Mouse (Mus musculus): ENCODE data around the gene Ccdc189. TPM values are rescaled to one million over a fixed set of nuclear protein-coding genes. Genes with fewer than 3 reads are reported as not detected.

The Ccdc189 gene
- total and polyA plus RNA-seq, 2 experiments, result 1.7 to 1.9 TPM

DNA sequence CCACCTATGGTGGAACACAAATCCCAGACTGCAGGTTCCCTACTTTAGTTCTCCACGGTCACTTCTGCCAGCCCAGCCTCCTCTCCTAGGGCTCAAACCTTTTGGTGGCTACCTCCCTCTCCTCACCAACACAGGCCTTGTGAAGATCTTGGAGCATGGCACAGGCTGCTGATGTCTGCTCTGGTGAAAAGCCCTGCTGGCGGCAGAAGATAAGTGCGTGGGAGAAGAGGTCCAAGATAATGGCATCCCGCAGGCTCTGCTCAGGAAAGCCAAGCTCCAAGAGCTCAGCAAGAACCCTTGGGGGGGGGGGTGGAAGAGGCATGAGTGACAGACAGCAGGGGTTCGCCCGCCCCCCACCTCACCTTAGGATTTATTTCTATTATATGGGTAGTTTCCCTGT is 2.2 kb downstream of the Ccdc189 start:
- Histone ChIP-seq H3K4me3 (ENCODE audit: insufficient read depth, low read depth, low read length) (no peak overlapping the region), H3K27me3 (ENCODE audit: control insufficient read depth, insufficient read depth, low read length) (no peaks in the 10 kb centered on the region), H3K36me3 (ENCODE audit: control insufficient read depth, insufficient read depth, low read length) (peaks cover 4% of the 10 kb centered on the region; the same call in 1 of the 2 replicates), H3K79me2 (ENCODE audit: control insufficient read depth, insufficient read depth, low read length) (peaks cover 7% of the 10 kb centered on the region; the same call in 1 of the 2 replicates), H3K4me1 (ENCODE audit: control insufficient read depth, insufficient read depth, low read length) (peaks cover 8% of the 10 kb centered on the region; the same call in 1 of the 2 replicates), H3K9ac (ENCODE audit: low read depth, low read length) (no peak overlapping the region), H3K27ac (replicated peaks; ENCODE audit: insufficient read depth, low read depth, low read length) (no peak overlapping the region)
- no peak for DNase-seq (ENCODE audit: extremely low read depth, low read depth, low spot score)
- WGBS, result 94% methylated on average over 6 of the region's 6 CpGs
- no peak for TF ChIP-seq POLR2A (IDR thresholded peaks at IDR 0.05; ENCODE audit: extremely low read depth, insufficient read depth, low read length)
- no peak for TF ChIP-seq CTCF (IDR thresholded peaks at IDR 0.05; ENCODE audit: low read depth, low read length)

DNA sequence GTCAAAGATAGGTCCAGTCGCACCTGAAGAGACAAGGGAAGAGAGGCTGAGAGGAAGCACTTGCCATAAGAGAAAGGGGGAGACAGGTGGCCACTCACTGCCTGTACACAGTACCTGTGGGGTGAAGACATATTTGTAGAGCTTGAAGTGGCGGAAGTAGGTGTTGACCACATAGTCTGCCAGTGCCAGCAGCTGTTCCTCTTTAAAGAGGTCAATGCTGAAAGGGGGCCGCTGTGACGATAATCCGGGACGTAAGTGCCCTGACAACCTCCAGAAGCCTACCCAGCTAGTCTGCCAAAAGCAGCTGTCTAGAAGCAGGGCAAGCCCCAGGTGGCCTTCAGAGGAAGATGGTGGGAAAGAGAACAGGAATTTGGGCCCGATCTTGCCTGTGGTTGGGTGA is 3.4 kb downstream of the Ccdc189 start:
- Histone ChIP-seq H3K27ac (replicated peaks; ENCODE audit: insufficient read depth, low read depth, low read length) (no peak overlapping the region), H3K27me3 (ENCODE audit: control insufficient read depth, insufficient read depth, low read length) (no peaks in the 10 kb centered on the region), H3K79me2 (ENCODE audit: control insufficient read depth, insufficient read depth, low read length) (peaks cover 7% of the 10 kb centered on the region; the same call in 1 of the 2 replicates), H3K9ac (ENCODE audit: low read depth, low read length) (no peak overlapping the region), H3K4me3 (ENCODE audit: insufficient read depth, low read depth, low read length) (no peak overlapping the region), H3K4me1 (ENCODE audit: control insufficient read depth, insufficient read depth, low read length) (peaks cover 8% of the 10 kb centered on the region; the same call in 1 of the 2 replicates), H3K36me3 (ENCODE audit: control insufficient read depth, insufficient read depth, low read length) (peaks cover 7% of the 10 kb centered on the region)
- no peak for TF ChIP-seq CTCF (IDR thresholded peaks at IDR 0.05; ENCODE audit: low read depth, low read length)
- no peak for TF ChIP-seq POLR2A (IDR thresholded peaks at IDR 0.05; ENCODE audit: extremely low read depth, insufficient read depth, low read length)
- DNase-seq (ENCODE audit: extremely low read depth, low read depth, low spot score), result no peak
- 90% methylated on average over 7 of the region's 7 CpGs for WGBS

DNA sequence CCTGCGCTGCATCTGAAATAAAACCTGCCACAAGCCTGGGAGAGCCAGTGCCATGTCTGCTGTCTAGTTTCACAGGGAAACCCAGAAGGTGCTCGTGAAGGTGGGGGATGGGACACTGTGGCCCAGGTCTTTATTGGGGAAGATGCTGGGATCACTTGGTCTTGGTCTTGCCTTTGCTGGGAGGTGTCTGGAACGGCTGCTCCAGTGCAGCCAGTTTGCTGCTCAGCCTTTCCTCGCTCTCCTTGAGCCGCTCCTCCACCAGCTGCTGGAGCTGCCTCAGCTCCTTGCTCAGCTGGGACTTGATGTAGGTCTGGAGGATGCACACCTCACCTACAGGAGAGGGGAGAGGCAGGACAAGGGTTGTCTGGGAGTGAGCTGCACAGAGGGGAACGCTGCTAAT is 5.1 kb downstream of the Ccdc189 start:
- no peak for TF ChIP-seq CTCF (IDR thresholded peaks at IDR 0.05; ENCODE audit: low read depth, low read length)
- no peak for TF ChIP-seq POLR2A (IDR thresholded peaks at IDR 0.05; ENCODE audit: extremely low read depth, insufficient read depth, low read length)
- H3K9ac ChIP-seq (ENCODE audit: low read depth, low read length), result no peak overlapping the region
- H3K27ac ChIP-seq (replicated peaks; ENCODE audit: insufficient read depth, low read depth, low read length), result no peak overlapping the region
- 96% methylated on average over 6 of the region's 6 CpGs for WGBS
- H3K79me2 ChIP-seq (ENCODE audit: control insufficient read depth, insufficient read depth, low read length), result no peaks in the 10 kb centered on the region
- H3K27me3 ChIP-seq (ENCODE audit: control insufficient read depth, insufficient read depth, low read length), result no peaks in the 10 kb centered on the region
- no peak overlapping the region for H3K4me3 ChIP-seq (ENCODE audit: insufficient read depth, low read depth, low read length)
- no peak for DNase-seq (ENCODE audit: extremely low read depth, low read depth, low spot score)
- peaks cover 18% of the 10 kb centered on the region for H3K36me3 ChIP-seq (ENCODE audit: control insufficient read depth, insufficient read depth, low read length)
- H3K4me1 ChIP-seq (ENCODE audit: control insufficient read depth, insufficient read depth, low read length), result no peaks in the 10 kb centered on the region

GRCm38 (mm10) chr7:127574115-127574514 is 14.3 kb downstream of the Ccdc189 start:
- DNase-seq (ENCODE audit: extremely low read depth, low read depth, low spot score), result no peak
- H3K27ac ChIP-seq (replicated peaks; ENCODE audit: insufficient read depth, low read depth, low read length), result no peak overlapping the region
- no peak overlapping the region for H3K9ac ChIP-seq (ENCODE audit: low read depth, low read length)
- peaks cover 15% of the 10 kb centered on the region for H3K4me1 ChIP-seq (ENCODE audit: control insufficient read depth, insufficient read depth, low read length)
- H3K27me3 ChIP-seq (ENCODE audit: control insufficient read depth, insufficient read depth, low read length), result no peaks in the 10 kb centered on the region
- peak overlapping the region; percentile 94; the same call in 1 of the 2 replicates for H3K4me3 ChIP-seq (ENCODE audit: insufficient read depth, low read depth, low read length)
- H3K36me3 ChIP-seq (ENCODE audit: control insufficient read depth, insufficient read depth, low read length), result peaks cover 9% of the 10 kb centered on the region
- 14% methylated on average over 7 of the region's 7 CpGs for WGBS
- H3K79me2 ChIP-seq (ENCODE audit: control insufficient read depth, insufficient read depth, low read length), result peaks cover 9% of the 10 kb centered on the region; the same call in 1 of the 2 replicates
- TF ChIP-seq POLR2A (IDR thresholded peaks at IDR 0.05; ENCODE audit: extremely low read depth, insufficient read depth, low read length), result no peak
- no peak for TF ChIP-seq CTCF (IDR thresholded peaks at IDR 0.05; ENCODE audit: low read depth, low read length)

GRCm38 (mm10) chr7:127573503-127574008 is 14.8 kb downstream of the Ccdc189 start:
- H3K27ac ChIP-seq (replicated peaks; ENCODE audit: insufficient read depth, low read depth, low read length), result no peak overlapping the region
- peak overlapping the region; percentile 94 for H3K4me3 ChIP-seq (ENCODE audit: insufficient read depth, low read depth, low read length)
- DNase-seq (ENCODE audit: extremely low read depth, low read depth, low spot score), result no peak
- peak overlapping the region; percentile 86 for H3K9ac ChIP-seq (ENCODE audit: low read depth, low read length)
- peaks cover 15% of the 10 kb centered on the region for H3K4me1 ChIP-seq (ENCODE audit: control insufficient read depth, insufficient read depth, low read length)
- TF ChIP-seq CTCF (IDR thresholded peaks at IDR 0.05; ENCODE audit: low read depth, low read length) (no peak), POLR2A (IDR thresholded peaks at IDR 0.05; ENCODE audit: extremely low read depth, insufficient read depth, low read length) (no peak)
- under 1% methylated on average over 22 of the region's 28 CpGs for WGBS
- peaks cover 5% of the 10 kb centered on the region for H3K36me3 ChIP-seq (ENCODE audit: control insufficient read depth, insufficient read depth, low read length)
- peaks cover 9% of the 10 kb centered on the region; the same call in 1 of the 2 replicates for H3K79me2 ChIP-seq (ENCODE audit: control insufficient read depth, insufficient read depth, low read length)
- H3K27me3 ChIP-seq (ENCODE audit: control insufficient read depth, insufficient read depth, low read length), result no peaks in the 10 kb centered on the region

- H3K9ac ChIP-seq (ENCODE audit: low read depth, low read length), result peak within 1 kb of the TSS; percentile 86
- H3K27me3 ChIP-seq (ENCODE audit: control insufficient read depth, insufficient read depth, low read length), result no peaks in the 10 kb centered on the region
- H3K27ac ChIP-seq (replicated peaks; ENCODE audit: insufficient read depth, low read depth, low read length), result peak within 1 kb of the TSS; percentile 53
- peak; percentile 99 for DNase-seq (ENCODE audit: extremely low read depth, low read depth, low spot score)
- peak within 1 kb of the TSS; percentile 94 for H3K4me3 ChIP-seq (ENCODE audit: insufficient read depth, low read depth, low read length)
- no peaks in the 10 kb centered on the region; the same call in 1 of the 2 replicates for H3K36me3 ChIP-seq (ENCODE audit: control insufficient read depth, insufficient read depth, low read length)
- H3K4me1 ChIP-seq (ENCODE audit: control insufficient read depth, insufficient read depth, low read length), result peaks cover 15% of the 10 kb centered on the region
- H3K79me2 ChIP-seq (ENCODE audit: control insufficient read depth, insufficient read depth, low read length), result peaks cover 9% of the 10 kb centered on the region; the same call in 1 of the 2 replicates
- TF ChIP-seq CTCF (IDR thresholded peaks at IDR 0.05; ENCODE audit: low read depth, low read length) (no peak), POLR2A (IDR thresholded peaks at IDR 0.05; ENCODE audit: extremely low read depth, insufficient read depth, low read length) (no peak)
- under 1% methylated on average over 17 of the region's 17 CpGs for WGBS
These were observed 15.4 kb downstream of the Ccdc189 start, which contains the start of gene Phkg2 for GRCm38 (mm10) chr7:127572895-127573471. Gene Phkg2 (plus strand): TSS chr7:127573340.
